Mouse (Mus musculus): ENCODE data around the gene Agbl1. TPM values are rescaled to one million over a fixed set of nuclear protein-coding genes. Genes with fewer than 3 reads are reported as not detected.

The Agbl1 gene
- total RNA-seq, 2 experiments from 2014 or later = 0.16 to 0.25 TPM

GRCm38 (mm10) chr7:76381986-76382385 is 152.3 kb downstream of the Agbl1 start:
- intact Hi-C loops (cut with DNase I) = no loop called here
- DNase-seq = no peak

GRCm38 (mm10) chr7:76389240-76389639 is 159.6 kb downstream of the Agbl1 start:
- intact Hi-C loops (cut with DNase I) = no loop called here
- DNase-seq = no peak

DNA sequence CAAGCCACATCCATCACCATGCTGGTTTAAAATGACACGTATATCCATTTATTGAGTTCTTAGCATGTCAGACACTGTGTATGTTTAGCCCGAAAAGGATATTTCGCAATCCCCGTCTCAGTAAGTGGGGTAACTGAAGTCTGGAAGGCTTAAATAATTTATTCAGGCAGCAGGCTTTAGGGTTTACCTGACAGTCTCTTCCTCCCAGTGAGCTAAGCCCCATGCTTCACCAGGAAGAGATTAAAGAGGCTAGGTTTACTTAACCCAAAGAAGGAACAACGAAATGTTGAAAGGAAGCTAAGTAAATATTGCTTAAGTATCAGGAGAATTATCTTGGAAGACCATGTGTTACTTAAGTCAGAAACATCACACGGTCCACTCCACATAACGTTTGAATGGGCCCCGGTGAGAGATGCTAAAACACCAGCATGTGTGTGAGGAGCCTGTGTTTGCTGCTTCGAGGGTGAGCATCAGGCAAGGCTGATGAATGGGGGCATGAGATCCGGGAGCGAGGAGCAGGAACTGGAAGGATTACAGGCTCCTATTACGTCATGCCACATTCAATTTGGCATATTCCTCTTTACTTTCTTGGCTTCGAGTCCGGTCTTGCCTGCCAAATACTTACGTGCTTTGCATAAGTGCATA is 162.7 kb downstream of the Agbl1 start:
- intact Hi-C loops (cut with DNase I) = no loop called here
- no peak for DNase-seq

GRCm38 (mm10) chr7:76392941-76393817 is 163.5 kb downstream of the Agbl1 start:
- peak; percentile 52 to 59 for DNase-seq
- intact Hi-C loops (cut with DNase I) = loop anchor here (1.0 kb wide), 1 partner anchor 548 kb away; no protein-coding TSS in a partner anchor

- no peak for DNase-seq
- intact Hi-C loops (cut with DNase I) = no loop called here
Measured at GRCm38 (mm10) chr7:76407930-76408557, 178.4 kb downstream of the Agbl1 start.

DNA sequence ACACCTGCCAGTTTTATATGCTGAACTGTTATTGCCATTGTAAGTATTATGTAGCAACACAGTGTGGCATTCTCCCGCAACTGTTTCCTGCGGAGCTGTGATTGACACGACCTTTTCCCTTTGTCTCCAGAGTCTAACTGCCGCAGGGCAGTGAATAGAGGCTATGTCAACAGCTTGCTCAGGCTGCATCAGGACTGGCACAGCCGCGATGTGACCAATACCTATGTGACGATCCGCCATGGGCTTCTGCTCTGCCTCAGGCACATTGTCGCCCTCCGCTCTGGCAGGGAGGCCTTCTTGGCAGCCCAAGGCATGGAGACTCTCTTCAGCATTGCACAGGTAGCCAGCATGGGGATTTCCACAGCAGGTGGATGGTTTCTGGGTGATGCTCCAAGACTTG is 179.3 kb downstream of the Agbl1 start:
- no peak for DNase-seq
- intact Hi-C loops (cut with DNase I) = no loop called here

DNA sequence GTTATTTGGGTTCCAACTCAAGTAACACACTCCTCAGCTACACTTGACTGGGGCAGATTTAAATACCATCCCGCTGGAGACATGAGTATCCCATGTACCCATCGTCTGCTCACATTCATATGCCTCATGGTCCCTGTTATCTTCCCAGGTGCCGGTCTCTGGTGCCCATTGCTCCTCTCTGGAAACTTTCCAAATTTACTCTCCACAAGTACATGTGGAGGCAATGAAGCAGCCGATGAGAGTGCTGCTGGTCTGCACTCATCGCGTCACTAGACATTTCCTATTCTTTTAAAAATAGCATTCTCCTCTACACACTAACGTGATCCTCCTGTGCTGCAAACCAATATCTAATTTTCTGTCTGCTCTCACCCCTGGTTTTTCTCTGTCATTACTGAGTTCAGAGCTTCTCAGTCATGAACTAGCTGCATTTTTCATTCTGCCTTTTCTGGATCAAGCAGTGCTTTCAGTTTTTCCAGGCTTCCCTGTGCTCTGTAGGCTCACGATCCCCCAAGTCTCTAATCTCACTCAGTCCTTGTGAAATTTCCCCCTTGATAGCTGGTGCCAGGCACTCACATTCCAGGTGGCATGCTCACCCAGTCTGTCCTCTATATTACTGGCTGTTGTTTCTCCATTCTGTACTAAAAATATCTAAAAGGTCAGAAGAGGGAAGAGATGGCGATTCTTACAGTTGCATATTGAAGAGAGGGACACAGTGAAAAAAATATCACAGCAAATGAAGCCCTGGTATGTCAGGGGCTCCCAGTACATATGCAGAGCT is 180.9 kb downstream of the Agbl1 start:
- peak; percentile 2 to 15 for DNase-seq
- intact Hi-C loops (cut with DNase I) = no loop called here

GRCm38 (mm10) chr7:76411933-76412587 is 182.4 kb downstream of the Agbl1 start:
- DNase-seq = no peak
- intact Hi-C loops (cut with DNase I) = no loop called here

- intact Hi-C loops (cut with DNase I) = no loop called here
- no peak for DNase-seq
Measured at GRCm38 (mm10) chr7:76416084-76416597, 186.5 kb downstream of the Agbl1 start.

- no peak for DNase-seq
- intact Hi-C loops (cut with DNase I) = no loop called here
Measured at GRCm38 (mm10) chr7:76438581-76438980, 208.9 kb downstream of the Agbl1 start.

DNA sequence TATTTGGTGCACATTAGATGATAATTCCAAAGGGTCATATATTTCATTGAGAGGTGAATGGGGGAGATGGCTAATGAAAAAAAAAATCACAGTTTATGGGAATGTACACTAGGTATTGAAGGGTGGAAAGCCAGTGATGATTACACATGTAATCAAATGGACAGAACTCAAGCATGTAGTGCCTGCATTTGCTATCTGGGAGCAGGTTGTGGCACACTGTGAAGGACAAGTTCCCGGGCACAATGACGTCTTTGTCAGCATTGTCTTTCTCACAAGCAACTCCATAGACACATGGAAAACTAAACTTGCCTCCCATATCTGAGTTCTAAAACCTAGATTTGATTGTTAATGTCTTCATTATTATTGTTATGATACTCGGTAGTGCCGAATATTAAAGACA is 209.3 kb downstream of the Agbl1 start:
- no peak for DNase-seq
- intact Hi-C loops (cut with DNase I) = no loop called here

- DNase-seq = no peak
- intact Hi-C loops (cut with DNase I) = no loop called here
Measured at GRCm38 (mm10) chr7:76462361-76463001, 232.8 kb downstream of the Agbl1 start.

DNA sequence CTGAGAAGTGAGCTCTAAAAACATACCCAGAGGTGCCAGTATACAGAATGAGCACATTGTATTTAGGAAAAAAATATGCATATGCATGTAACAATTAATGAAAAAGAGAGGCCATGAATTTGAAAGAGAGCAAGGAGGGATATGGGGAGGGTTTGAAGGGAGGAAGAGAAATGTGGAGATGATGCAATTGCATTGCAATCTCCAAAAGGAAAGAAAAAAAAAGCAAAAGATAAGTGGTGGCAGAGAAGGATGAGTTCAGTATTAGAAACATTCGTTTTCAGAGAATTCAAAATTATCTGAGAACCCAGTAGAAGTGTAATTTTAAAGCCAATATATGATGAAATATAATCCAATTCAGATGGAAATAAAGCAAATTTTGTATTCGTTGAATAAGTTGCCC is 236.7 kb downstream of the Agbl1 start:
- intact Hi-C loops (cut with DNase I) = no loop called here
- no peak for DNase-seq

- intact Hi-C loops (cut with DNase I) = no loop called here
- DNase-seq = no peak
Measured at GRCm38 (mm10) chr7:76474233-76474632, 244.5 kb downstream of the Agbl1 start.

DNA sequence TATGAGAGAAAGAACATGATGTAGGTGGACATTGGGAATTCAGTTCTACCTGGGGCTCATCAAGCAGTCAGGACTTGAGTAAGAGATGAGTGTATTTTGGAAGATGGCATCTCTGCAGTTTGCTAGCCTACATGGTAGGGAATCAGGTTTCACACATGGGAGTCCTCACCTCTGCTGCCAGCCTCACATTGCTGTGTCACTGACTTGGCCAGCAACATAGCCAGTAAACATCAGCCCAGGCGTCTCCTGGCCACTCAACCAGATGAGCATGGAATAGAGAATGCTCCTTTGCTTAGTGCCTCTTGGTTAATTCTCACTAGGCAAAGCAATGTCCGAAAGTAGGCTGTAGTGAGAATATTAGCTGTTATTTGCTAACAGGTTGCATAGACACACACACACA is 255.9 kb downstream of the Agbl1 start:
- DNase-seq = no peak

GRCm38 (mm10) chr7:76487519-76487918 is 257.8 kb downstream of the Agbl1 start:
- intact Hi-C loops (cut with DNase I) = no loop called here
- no peak for DNase-seq

More for the DNA sequence above, 255.9 kb downstream of the Agbl1 start:
- intact Hi-C loops (cut with DNase I) = no loop called here

DNA sequence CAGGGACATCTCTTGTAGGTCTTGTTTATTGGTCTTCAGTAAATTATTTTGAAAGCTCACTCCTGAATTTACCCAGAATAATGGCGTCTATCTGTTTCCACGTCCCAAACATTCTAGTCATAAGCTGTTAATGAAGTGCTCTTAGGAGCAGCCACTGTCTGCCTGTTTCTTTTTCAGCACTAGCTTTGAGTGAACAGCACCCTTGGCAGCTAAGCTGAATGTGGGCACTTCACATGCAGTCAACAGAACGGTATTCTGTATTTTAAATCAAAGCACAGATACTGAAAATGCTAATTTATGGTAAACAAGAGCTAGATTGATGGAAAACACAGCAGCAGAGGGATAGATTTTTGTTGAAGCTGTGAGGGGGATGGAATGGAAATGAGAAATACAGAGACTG is 294.6 kb downstream of the Agbl1 start:
- DNase-seq = no peak
- intact Hi-C loops (cut with DNase I) = no loop called here

DNA sequence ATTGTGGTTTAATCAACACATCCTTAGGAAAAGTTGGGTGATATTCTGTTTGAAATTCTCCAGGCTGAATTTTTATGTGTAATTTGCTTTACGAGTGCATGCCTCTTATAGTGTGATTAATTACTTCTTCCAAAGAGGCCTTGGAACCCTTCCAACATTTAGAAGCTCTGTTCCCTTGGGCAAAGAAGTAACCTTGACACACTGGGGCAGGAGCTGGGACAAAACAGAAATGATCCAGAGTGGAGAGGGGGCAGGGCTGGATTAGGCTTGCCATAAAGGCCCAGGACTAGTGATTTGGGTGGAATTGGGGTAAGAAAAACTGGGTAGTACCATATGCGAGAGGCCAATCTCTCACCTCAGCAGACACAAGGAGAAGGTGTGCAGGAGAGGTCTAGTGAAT is 316.8 kb downstream of the Agbl1 start:
- intact Hi-C loops (cut with DNase I) = no loop called here
- DNase-seq = no peak

DNA sequence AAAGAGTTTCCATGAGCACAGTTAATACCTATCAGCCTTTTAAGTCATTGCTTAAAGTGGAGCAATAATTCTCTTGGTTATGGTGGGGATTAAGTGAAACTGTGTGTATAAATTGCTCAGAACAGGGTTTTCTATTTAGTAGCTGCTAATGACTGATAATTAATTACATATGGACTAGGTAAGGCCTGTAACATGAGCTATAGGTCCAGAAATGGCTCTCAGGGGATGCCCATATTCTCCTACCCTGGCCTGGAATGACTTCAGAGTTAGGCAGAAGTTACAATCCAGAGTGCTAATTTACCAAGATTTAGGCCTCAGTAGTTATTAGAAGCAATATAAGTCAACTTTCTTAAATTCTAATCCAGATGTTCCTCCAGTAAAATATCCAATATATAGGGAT is 317.6 kb downstream of the Agbl1 start:
- intact Hi-C loops (cut with DNase I) = no loop called here
- DNase-seq = no peak

DNA sequence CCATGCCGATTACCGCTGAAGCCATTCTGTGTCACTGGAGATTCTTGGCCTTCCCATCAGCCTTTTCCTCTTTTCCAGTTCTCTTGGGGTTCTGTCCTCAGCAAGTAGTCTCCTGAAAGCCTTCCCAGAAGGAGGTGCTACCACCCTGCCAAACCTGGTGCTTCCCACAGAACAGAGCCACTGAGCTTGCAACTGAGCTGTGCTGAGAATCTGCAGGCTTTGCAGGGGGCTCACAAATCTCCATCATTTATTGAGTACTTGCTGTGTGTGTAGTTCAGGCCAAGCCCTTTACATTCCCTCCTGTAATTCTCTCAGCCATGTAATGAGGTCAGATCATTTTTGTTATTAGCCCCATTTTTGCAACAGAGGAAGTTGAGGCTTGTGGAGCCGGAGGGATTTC is 322.2 kb downstream of the Agbl1 start:
- intact Hi-C loops (cut with DNase I) = no loop called here
- no peak for DNase-seq

Measured in heart, postnatal 36 days (tissue).